Mouse (Mus musculus): ENCODE data around the gene Eftud2.

DNA sequence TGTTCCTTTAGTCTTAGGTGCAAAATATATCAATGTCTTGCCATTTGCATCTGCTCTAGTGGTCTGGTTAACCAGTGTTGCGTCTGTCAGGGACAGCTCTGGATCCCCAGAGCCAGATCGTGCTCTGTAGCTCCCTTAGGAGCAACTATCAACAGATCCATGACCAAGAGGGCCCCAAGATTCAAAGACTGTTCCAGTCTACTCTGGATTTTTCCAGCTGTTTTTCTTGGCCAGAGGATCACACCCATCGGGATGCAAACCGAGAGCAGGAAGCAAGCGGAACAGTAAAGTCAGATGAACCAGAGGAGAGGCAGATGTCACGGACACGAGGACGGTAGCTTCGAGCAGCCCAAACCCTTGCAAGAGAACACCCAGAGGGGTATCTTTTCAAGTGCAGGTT, 44.6 kb downstream of the Eftud2 start:
- TF ChIP-seq CTCF (IDR thresholded peaks at IDR 0.05; ENCODE audit: control insufficient read depth, insufficient read depth, insufficient replicate concordance, low read depth, low read length) (no peak), POLR2A (IDR thresholded peaks at IDR 0.05; ENCODE audit: control insufficient read depth, low read depth, low read length) (no peak)
